Mouse (Mus musculus) ES-Bruce4 (cell line): ENCODE measurements around the gene Stk32b. TPM values are rescaled to one million over a fixed set of nuclear protein-coding genes. Genes with fewer than 3 reads are reported as not detected.
A peak's percentile ranks its signal among the peaks of the same experiment; 100 is the strongest.

Experiments
- H3K27ac ChIP-seq: 2 replicates; pipeline ENCODE4 v1.5.1; 2012; ENCODE audit warnings: low read length, inconsistent platforms; ENCODE audit not compliant: insufficient read depth
- H3K27me3 ChIP-seq: 2 replicates; pipeline ENCODE4 v1.6.1; 2012; ENCODE audit warnings: mild to moderate bottlenecking, low read length, inconsistent platforms; ENCODE audit not compliant: control insufficient read depth, poor library complexity, insufficient read depth, severe bottlenecking
- H3K36me3 ChIP-seq: 2 replicates; pipeline ENCODE4 v1.6.1; 2012; ENCODE audit warnings: inconsistent platforms, mild to moderate bottlenecking, low read length, moderate library complexity; ENCODE audit not compliant: control insufficient read depth, poor library complexity, insufficient read depth, severe bottlenecking
- H3K4me1 ChIP-seq: one replicate; pipeline ENCODE4 v1.8.1; 2011; ENCODE audit warnings: low read length; ENCODE audit not compliant: control insufficient read depth, insufficient read depth
- H3K4me3 ChIP-seq: 2 replicates; pipeline ENCODE4 v1.5.1; 2011; ENCODE audit warnings: low read depth, mild to moderate bottlenecking, low read length
- H3K9ac ChIP-seq: 2 replicates; pipeline ENCODE4 v1.6.1; 2012; ENCODE audit warnings: low read depth, mild to moderate bottlenecking, inconsistent platforms; ENCODE audit not compliant: poor library complexity, severe bottlenecking
- H3K9me3 ChIP-seq: replicated peaks from 2 replicates; pipeline ENCODE4 v1.6.1; 2012; ENCODE audit warnings: mild to moderate bottlenecking, low read length, inconsistent platforms; ENCODE audit not compliant: control insufficient read depth, poor library complexity, insufficient read depth, severe bottlenecking
- CTCF ChIP-seq: IDR thresholded peaks from one replicate; pipeline ENCODE4 v1.8.1; 2011; ENCODE audit warnings: low read depth, low read length
- EP300 ChIP-seq: IDR thresholded peaks from 2 replicates; pipeline ENCODE4 v1.6.1; 2011; ENCODE audit warnings: low read depth, low read length; ENCODE audit not compliant: insufficient read depth
- POLR2A ChIP-seq: IDR thresholded peaks from one replicate; pipeline ENCODE4 v1.8.1; 2011; ENCODE audit warnings: low read length; ENCODE audit not compliant: insufficient read depth
- polyA plus RNA-seq: library from polyadenylated mRNA; stranded (reverse); fragments of >200 nt; gene quantifications from 2 replicates; pipeline ENCODE4 v1.2.4, GENCODE M21; 2011; ENCODE audit warnings: low read depth; ENCODE audit not compliant: missing spikeins, insufficient read depth, insufficient read length

The Stk32b gene
- polyA plus RNA-seq, result 0.26 and 0.40 TPM in 2 replicates

- H3K4me3 ChIP-seq, result peak within 1 kb of the TSS; percentile 42
- no peaks in the 10 kb centered on the region for H3K9me3 ChIP-seq
- H3K36me3 ChIP-seq, result no peaks in the 10 kb centered on the region
- no peaks in the 10 kb centered on the region for H3K27me3 ChIP-seq
- no peak for TF ChIP-seq POLR2A
- no peak for TF ChIP-seq CTCF
- TF ChIP-seq EP300, result no peak
- H3K4me1 ChIP-seq, result no peaks in the 10 kb centered on the region
- no peak within 1 kb of the TSS for H3K9ac ChIP-seq
- H3K27ac ChIP-seq, result no peak within 1 kb of the TSS
Observed at GRCm38 (mm10) chr5:37716505-37717372, at the start of gene Stk32b. TSS of gene Stk32b (minus strand) at chr5:37717171.

- H3K4me3 ChIP-seq, result no peak overlapping the region
- no peaks in the 10 kb centered on the region for H3K27me3 ChIP-seq
- no peak overlapping the region for H3K27ac ChIP-seq
- H3K9ac ChIP-seq, result no peak overlapping the region
- TF ChIP-seq EP300 (no peak), POLR2A (no peak), CTCF (no peak)
- no peaks in the 10 kb centered on the region for H3K9me3 ChIP-seq
- H3K36me3 ChIP-seq, result no peaks in the 10 kb centered on the region
- no peaks in the 10 kb centered on the region for H3K4me1 ChIP-seq
Observed at GRCm38 (mm10) chr5:37765851-37766250, 48.9 kb upstream of the Stk32b start.

GRCm38 (mm10) chr5:37762046-37762445 is 45.1 kb upstream of the Stk32b start:
- Histone ChIP-seq H3K9ac (no peak overlapping the region), H3K27ac (no peak overlapping the region), H3K27me3 (no peaks in the 10 kb centered on the region), H3K4me3 (no peak overlapping the region), H3K36me3 (no peaks in the 10 kb centered on the region), H3K9me3 (no peaks in the 10 kb centered on the region), H3K4me1 (no peaks in the 10 kb centered on the region)
- TF ChIP-seq EP300 (no peak), POLR2A (no peak), CTCF (no peak)

GRCm38 (mm10) chr5:37753366-37753765 is 36.4 kb upstream of the Stk32b start:
- no peak overlapping the region for H3K4me3 ChIP-seq
- no peaks in the 10 kb centered on the region for H3K9me3 ChIP-seq

DNA sequence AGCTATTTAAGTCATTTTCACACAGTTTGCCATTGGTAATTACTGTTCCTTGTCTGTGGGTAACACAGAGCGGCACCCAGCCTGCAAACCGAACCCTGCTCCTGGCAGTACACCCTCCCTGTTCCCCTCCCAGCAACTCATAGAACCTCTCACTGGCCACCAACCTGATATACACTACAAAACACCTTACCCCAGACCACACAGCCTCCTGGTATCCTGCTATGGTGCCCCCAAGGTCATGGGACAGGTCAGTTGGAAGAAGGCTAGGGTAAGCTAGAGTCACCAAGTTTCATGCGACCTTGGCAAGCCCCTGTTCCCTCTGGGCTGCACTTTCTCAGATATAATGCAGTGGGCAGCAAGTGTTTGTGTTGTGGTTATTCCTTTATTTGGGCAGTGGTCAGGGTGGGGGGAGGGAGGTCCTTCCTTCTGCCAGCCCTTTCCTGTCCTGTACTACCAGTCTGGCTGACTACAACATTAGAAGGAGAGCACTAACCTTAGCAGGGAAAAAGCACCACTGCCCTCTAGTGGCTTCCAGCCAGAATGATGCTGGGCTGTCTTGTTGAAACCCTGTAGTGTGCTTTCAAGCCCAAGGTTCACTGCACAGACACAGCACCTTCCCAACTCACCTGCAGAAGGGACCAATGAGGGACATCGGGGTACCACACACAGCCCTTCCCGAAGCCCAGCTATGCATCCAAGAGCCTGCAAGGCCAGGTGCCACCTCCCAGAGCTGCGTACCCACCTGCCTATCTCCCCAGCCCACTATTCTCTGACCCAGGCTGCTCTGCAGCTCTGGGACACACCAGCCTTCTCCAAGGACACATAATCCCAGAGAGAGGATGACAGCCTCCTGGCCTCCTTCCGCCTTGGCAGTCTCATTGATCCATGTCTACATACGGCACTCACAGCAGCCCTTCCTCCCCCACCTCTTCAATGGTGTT is 35.3 kb upstream of the Stk32b start:
- Histone ChIP-seq H3K4me1 (no peaks in the 10 kb centered on the region), H3K27me3 (no peaks in the 10 kb centered on the region), H3K36me3 (no peaks in the 10 kb centered on the region), H3K9me3 (no peaks in the 10 kb centered on the region), H3K4me3 (no peak overlapping the region), H3K27ac (no peak overlapping the region), H3K9ac (no peak overlapping the region)
- no peak for TF ChIP-seq POLR2A
- TF ChIP-seq CTCF, result peak; percentile 74

More at GRCm38 (mm10) chr5:37753366-37753765, 36.4 kb upstream of the Stk32b start:
- Histone ChIP-seq H3K27me3 (no peaks in the 10 kb centered on the region), H3K4me1 (no peaks in the 10 kb centered on the region), H3K36me3 (no peaks in the 10 kb centered on the region), H3K9ac (no peak overlapping the region), H3K27ac (no peak overlapping the region)
- no peak for TF ChIP-seq POLR2A
- no peak for TF ChIP-seq EP300
- no peak for TF ChIP-seq CTCF
